Mouse (Mus musculus) ovary, postnatal 10 days (tissue): ENCODE data around the gene Rbm38.

Source experiments
- DNase-seq: peaks from one replicate; pipeline ENCODE4 v3.0.0; 2022; ENCODE audit warnings: low spot score

The Rbm38 gene

DNA sequence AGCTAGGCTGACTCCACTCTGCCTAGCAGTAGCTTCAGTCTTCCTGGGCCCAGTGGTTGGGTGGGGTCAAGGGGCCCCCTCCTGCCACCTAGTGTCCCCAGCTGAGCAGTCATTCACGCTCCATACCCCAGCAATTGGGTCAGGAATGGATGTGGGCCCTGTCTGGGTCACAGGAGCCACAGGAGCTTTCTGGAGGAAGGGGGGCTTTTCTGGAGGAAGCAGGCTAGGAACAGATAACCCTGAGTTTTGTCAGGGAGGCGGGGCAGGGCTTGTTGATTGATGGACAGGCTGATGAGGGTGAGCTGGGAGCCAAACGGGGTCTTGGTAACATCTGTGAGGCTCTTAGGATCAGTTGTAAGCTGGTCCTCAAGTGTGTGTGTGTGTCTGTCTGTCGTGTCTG is 16.3 kb downstream of the Rbm38 start:
- DNase-seq: no peak

DNA sequence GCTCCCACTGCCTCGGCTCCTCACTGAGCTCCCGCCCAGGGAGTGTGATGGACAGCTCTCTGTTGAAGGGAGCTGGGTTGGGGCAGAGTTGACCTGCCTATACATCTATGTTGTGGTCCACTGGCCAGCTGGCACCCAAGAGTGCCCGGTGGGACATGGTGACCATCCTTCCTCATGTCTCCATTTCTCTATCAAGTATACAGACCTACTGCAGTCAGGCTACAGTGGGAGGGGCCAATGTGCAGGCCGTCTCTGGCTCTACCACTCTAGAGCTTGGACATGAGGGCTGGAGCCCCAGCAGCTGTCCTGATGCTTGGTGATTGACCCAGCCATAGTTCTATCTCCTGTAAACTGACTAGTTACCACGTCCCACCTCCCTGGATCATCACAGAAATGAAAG is 17.0 kb downstream of the Rbm38 start:
- DNase-seq: no peak

DNA sequence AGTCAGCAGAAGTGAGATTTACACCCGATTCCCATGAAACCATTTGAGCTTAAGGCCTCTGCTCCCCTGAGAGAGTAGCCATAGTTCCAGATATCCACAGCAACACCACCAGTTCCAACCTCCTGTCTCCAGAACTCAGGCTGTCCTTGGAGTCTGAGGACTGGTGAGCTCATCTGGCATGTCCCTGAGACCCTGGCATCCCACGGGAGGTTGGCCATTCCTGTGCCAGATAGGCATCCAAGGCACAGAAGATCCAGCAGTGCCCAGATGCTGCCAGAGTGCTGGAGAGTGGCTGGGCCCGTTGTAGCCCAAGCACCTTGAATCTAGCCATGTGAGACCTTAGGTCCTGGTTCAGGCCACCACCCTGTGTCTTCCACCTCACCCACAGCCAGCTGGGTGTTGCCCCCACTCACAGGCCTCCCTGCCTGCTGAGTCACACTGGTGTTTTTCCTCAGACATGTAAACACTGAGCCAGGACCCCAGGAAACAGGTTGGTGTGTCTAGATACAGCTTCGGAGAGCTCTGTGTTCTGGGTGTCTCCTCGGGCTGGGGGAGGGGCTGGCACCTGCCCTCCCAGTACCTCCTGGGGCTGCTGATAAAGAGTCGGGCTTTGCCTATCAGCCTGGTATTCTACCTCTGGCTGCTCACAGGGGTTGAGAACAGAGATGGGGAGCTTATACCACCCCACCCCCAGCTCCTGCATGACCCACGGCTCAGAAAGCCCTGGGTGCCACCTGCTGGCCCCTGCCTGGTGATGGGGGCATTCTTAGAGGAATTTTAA is 17.7 kb downstream of the Rbm38 start:
- no peak for DNase-seq

DNA sequence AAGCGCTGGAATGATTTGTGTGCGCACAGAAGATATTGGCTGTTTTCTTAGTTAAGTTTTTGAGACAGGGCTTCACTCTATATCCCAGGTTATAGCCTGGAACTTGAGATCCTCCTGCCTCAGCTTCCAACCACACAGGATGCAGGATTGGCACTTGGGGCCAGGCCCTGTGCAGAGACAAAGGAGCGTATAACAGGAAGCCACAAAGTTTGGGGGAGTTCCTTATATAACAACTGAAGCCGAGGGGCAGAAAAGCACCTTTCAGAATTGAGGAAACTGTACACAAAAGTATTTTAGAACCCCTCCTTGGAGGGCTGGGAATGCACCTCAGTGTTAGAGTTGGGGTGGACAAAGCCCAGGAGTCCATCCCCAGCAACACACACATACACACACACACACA is 18.7 kb downstream of the Rbm38 start:
- no peak for DNase-seq

DNA sequence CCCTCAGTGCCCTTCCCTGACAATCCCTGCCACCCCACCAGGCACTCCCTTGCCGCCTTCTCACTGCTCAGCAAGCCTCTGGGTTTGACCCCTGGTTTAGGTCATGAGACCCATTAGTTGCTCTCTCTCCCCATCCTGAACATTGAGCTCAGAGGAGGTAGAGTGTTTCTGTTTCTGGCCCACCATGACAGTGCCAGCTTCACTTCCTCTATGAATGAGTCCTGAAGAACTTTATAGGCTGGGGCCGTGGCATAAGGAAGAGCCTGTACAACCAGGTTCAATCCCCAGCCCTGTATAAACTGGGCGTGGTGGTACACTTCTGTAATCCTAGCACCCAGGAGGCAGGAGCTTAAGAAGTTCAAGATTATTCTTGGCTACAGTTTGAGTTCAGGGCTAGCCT is 20.5 kb downstream of the Rbm38 start:
- DNase-seq: no peak

DNA sequence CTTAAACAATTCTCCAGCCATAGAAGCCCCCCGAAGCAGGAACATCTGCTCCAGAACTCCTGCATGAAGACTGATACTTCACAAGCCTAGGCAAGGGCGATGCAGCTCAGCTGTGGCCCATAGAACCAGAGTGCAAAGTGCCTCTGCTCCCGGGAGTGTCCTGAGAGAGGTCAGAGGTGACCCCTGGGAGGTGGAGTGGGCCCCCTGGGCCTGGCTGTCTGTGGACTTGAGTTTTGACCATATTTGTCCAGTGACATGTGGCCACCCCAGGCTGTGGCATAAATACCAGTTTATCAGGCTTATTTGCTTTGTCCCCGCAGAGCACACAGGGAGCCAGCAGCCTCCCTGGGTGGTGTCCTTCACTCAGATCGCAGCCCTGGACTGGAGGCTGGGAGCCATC is 20.9 kb downstream of the Rbm38 start:
- DNase-seq: no peak

DNA sequence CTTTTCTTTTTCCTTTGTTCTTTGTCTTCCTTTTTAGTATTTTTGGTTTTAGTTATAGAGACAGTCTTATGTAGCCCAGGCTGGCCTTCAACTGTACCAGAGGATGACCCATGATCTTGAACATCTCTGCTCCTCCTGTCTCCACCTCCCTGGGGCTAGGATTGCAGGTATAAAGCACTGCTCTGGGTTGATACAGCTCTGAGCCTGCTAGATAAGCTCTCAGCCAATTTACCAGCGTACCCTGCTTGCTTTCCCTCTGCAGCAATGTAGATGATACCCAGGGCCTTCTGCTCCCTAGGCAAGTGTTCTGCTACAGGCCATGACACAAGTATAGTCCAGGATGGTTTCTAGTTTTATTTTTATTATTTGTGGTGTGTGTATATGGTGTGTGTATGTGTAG is 21.6 kb downstream of the Rbm38 start:
- no peak for DNase-seq

DNA sequence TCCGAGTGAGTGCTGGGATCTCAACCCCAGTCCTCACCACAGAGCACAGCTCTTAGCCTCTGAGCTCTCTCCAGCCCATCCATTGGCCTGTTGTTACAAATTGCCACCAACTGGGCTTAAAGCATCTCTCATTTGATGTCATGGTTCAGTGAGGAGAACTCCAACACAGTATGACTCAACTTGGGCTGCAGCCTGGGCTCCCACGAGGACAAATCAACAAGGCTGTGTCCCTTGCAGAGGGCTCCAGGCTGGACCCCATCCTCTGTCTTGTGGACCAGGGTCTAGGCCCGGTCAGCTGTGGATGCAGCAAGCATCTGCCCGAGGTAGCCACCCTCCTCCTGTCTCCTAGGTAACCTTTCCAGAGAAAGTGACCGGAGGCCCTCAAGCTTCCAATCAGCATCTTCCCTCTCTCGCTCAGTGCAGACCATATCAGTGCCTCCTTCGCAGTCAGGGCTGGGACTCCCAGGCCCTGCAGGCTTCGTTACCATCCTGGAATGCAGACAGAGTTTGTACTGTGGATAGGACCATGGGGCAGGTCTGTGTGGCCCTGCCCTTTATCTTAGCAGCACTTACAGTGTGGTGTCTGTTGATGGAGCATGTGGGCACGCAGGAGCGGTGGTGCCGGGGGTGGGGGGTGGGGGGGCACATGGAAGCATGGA is 22.3 kb downstream of the Rbm38 start:
- no peak for DNase-seq

DNA sequence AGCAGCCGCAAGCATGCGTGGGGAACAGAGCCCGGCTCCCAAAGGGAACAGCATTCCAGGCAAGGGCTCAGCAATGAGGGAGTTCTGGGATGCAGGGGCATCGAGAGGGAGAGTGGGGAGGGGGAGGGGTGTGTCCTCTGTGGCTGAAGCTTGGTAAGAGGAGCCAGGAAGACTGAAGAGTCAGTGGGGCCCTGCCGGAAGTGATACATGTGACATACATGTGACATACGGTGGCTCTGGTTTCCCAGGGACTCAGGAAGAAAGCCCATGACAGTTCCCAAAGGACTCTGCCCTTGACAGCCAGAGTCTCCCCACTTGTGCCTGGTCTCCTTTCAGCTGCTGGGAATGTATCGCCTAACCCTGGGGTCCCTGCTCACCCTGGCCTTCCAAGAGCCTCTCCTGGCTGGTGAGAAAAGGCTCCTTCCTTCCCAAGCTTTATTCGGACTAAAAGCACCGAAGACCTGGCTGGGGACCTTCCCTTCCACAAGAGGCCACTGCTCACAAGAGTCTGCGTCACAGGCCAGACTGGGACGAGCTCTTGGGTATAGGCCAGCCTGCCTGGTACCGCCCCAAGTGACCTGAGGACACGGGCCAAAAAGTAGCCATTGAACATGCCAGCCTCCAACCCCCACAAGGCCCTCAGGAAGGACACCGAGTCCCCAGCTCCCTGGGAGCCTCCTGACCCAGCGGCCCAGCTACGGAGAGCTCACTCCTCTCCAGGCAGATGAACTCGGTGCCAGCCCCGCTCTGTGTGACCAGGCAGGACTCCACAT is 24.1 kb downstream of the Rbm38 start:
- DNase-seq: no peak

DNA sequence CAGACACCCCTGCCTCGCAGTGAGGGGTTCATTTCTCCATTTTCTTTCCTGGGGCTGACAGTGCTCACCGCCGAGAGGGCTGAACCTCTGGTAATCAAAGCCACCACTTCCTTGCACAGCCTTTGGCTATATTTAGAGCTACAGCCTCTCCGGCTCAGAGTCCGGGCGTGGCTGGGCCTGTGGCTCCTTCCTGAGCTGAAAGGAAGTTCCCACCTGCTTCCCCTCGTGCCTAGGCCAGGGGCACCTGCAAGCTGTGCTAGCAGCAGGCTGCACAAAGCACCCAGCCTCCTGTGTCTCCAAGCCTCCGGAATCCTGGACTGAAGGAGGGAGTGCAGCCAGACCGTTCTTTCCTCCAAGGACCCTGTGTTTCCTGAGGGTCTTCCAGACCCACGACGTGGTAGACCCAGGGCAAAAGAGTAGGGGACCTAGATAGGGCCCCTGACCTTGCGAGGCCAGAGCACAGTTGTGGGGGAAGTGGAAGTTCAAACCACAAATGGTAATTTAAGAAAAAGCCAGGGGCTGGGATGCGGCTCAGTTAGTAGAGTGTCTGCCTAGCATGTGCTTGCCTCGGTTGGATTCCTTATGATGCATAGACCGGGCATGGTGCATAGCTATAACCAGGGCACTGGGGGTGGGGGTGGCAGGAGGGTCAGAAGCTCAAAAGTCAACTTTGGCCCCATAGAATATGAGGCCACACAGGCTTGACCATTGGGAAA is 26.4 kb downstream of the Rbm38 start:
- no peak for DNase-seq

DNA sequence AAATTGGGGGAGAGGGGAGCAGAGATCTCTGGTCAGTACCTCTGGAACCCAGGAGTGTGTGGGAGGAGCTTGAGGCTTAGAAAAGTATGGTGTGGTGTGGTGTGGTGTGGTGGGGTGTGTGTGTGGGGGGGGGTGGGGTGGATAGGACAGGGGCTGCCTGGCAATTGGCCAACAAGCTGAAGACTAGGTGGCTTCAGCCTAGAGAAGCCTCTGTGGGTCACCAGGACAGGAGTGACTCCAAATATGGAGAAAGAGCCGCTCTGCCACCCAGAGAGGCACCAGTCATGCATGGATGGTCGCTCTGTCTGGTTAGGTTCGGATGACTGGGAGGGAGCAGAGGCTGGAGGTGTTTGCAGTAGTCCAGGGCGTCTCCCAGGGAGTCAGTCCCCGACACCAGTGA is 27.2 kb downstream of the Rbm38 start:
- DNase-seq: no peak

DNA sequence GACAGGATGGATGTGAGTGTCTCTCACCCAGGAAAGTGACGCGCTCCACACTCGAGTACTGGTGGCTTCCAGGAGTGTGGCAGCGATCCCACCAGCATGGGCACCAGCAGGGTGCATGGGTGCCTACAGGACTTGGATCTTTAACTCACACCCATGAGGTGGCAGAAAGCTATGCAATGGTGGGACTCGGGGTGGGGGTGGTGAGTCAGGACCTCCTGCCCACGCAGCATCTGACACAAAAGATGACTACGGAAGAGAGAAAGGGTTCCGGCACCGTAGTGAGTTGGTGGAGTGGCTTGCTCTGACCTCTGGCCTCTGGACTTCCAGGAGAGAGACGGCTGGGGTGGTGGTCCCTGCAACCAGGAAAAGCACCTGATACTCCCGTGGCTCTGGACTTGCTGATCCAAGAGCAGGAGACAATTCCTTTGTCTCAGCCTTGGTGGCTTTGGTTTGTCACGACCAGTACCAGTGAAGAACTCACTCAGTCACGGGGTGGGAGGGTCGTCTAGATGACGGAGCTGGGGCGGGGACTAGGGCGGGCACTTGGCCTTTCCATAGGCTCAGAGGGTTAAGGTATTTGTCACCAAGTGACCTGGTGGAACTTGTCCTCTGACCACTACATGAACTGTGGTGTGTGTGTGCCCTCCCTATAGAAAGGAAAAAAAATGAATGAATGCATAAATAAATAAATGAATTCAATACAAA is 27.9 kb downstream of the Rbm38 start:
- no peak for DNase-seq

DNA sequence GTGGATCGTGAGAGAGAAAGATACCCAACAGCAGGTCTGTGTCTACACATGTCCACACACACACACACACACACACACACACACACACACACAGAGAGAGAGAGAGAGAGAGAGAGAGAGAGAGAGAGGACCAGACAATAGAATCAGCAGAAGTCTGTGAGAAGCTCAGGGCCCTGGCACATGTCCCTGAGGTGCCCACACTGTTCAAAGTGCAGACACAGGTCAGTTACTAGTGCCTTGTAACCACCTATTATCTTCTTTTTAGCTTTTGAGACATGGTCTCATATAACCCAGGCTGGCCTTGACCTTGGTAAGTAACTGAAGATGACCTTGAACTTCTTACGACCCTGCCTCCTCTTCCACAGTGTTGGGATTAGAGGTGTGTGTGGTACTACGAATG is 28.9 kb downstream of the Rbm38 start:
- no peak for DNase-seq

DNA sequence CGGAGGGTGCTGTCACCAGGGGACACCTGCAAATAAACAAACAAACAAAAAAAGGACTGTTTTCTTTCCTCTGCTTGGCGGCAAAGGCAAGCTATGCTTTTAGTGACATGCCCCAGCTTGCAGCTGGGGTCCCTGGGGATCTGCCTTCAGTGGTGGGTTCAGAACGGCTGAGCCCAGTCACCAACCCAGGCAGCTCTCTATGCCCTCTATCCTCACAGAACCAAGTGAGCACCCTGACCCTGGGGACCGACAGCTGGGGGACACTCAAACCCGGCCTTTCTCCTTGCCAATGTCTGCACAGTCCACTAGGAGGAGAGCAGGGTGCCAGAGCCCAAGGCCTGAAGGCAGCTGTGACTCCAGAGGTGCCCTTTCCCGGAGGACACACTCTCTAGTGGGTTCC is 29.5 kb downstream of the Rbm38 start:
- no peak for DNase-seq

DNA sequence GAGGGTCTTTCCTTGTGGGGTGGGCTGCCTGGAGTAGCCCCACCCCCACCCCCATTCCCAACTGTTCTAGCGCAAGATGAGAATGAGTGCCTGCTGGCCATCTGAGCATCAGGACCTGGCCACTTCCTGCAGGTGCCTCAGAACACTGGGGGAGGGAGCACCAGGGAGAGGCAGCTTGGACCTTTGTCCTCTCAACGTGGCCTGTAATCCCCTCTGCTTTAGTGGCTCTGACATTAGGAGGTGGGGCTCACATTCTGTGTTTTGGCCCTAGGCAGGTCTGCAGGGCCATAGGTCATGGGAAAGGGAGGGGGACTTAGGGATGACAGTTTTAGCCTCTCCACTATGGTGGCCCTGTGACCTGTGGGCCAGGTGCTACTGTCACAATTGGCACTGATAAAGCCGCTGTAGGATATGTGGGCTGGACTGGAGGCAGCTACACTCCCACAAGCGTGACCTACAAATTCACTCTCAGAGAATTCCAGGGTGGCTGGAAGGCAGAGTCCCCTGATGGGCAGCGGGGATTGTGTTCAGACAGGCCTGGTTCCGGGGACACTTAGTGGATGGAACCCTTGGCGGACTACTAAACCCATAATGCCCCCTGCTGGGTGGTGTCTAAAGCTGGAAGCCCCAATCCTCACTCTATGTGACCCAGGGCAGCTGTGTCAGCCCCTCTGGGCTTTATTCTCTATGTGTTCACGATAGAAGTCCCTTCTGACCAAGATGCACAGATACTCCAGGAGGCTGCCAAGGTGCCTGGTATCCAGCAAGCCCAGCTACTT is 30.5 kb downstream of the Rbm38 start:
- no peak for DNase-seq

DNA sequence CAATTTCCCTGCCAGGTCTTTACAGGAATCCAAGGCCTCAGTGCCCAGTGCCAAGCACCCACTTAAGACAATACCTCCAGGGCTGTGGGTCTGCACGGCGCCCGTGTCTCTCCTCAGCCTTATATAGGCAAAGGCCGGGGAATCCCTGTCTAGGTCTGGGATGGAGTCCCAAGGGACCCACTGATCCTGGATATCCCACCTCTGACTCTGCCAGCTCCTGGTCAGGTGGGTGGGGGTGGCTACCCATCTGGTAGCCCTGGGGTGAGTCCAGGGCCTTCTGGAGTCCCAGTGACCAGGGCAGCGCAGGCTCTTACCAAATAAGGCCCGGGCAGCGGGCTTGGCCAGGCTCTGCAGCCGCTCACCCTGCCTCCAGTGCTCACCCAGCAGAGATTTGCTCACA is 32.6 kb downstream of the Rbm38 start:
- no peak for DNase-seq

DNA sequence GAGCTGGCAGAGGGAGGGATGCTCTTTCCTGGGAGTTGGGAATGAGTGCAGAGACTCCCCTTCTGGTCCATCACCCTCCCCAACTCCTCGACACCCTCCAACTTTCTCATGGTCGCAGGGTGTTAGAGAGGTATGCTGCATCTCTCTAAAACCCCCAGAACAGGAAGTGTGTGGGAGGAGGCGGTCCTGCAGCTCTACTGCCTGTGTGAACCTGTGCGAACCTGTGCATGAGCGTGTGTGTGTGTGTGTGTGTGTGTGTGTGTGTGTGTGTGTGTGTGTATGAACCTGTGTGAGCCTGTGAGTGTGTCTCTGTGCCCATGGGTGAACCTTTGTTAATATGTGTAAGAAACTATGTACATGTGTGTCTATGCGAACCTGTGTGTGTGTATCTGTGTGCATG is 33.5 kb downstream of the Rbm38 start:
- no peak for DNase-seq

DNA sequence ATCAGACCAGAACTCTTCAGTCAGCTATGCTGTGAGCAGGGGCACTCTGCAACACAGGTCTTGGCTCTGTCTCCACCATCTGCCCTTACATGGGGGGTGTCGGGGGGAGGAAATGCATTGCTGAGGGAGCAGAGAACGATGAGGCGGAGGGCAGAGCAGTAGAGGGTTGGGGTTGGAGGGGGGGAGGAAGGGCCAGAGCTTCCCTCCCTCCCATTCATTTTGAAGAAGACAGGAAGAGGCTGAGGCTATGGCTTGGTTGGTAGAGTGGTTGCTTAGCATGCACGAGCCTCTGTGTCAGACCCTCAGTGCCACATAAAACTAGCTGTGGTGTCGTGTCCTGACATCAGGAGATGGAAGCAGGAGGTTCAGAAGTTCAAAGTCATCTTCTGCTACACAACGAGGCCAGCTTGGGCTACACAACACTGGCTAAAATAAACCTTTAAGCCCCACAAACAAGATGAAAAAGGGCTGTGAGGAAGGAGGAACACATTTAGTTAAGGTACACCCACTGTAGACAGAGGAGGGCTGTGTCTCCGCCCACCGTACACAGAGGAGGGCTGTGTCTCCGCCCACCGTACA is 36.1 kb downstream of the Rbm38 start:
- no peak for DNase-seq

DNA sequence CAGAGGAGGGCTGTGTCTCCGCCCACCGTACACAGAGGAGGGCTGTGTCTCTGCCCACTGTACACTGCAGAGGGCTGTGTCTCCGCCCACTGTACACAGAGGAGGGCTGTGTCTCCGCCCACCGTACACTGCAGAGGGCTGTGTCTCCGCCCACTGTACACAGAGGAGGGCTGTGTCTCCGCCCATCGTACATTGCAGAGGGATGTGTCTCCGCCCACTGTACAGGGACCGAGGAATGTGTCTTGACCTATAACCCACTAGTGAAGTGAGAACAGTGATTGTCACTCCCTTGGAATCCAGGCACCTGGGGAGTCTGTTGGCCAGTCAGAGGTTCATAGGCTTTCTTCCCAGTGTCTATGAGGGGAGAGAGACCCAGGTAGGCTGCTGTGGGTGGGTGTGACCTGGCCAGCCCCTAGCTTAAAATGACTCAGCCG is 36.6 kb downstream of the Rbm38 start:
- no peak for DNase-seq

DNA sequence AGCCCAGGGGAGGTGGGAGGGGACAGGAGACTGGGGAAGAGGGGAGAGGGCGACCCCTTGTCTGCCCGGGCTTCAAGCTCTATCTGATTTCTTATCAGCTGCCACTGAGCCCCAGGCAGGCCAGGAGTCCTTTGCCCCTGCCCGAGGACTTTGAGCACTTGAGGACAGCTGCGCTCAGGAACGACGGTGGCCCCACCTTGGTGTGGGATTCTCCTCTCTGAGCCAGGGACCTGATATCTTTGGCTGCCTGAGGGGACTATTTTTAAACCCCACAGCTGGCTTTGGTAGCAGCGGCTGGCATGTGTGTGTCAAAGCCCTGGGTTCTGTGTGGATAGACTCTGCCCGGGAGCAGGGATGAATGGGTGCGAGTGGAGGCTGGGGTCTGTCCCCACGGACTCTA is 37.3 kb downstream of the Rbm38 start:
- DNase-seq: no peak

DNA sequence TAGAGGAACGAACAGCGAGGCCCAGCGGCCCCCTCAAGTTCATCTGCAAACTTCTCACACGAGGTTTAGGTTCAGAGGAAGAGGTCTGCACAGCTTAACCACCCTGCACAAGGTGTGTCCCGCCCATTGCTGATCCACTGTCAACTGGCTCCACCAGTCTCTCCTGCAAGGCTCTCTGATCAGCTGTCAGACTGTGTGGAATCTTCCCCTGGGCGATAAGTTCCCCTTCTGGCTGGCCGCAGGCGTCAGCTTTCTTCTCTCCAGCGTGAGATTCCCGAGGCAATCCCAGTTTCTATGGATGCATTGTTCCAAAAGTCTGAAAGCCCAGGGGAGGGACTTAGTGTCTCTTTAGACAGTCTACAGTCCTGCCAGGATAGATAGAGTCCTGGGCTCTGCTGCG is 38.0 kb downstream of the Rbm38 start:
- no peak for DNase-seq
